Mouse (Mus musculus) effector memory CD4-positive, alpha-beta T cell, adult 7 months (primary cell): ENCODE results near the gene Zpld1. TPM values are rescaled to one million over a fixed set of nuclear protein-coding genes. Genes with fewer than 3 reads are reported as not detected.

Source experiments
- polyA plus RNA-seq: library from polyadenylated mRNA; unstranded; fragments of 100-300 nt; shearing (Covaris generic); gene quantifications from one replicate; pipeline ENCODE4 v1.2.1, GENCODE M21; 2017

Zpld1 gene
- not detected for polyA plus RNA-seq

DNA sequence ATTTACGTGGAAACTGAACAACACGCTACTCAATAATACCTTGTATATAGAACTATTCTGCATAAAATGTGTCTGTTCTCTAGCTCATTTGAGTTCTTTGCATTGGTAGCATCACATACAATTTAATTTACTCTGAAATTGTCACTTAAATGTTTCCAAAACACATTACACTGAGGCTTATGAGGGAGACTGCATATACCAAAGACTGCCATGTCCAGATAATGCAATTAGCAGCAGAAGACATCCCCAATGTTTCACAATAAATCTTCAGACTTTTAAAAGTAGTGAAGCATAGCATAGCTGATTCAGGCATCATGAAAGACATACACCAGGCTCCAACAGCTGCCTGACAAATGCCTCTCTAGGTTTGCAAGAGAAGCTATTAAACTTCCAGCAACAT is at the start of gene Zpld1:
Gene Zpld1 (minus strand): TSS at position 101 of the 400 bp plus-strand sequence.

